Mouse (Mus musculus) forebrain, embryonic 15.5 days (tissue): ENCODE results near the gene Adipor2. TPM values are rescaled to one million over a fixed set of nuclear protein-coding genes. Genes with fewer than 3 reads are reported as not detected.
"Not testable (repeated sequence)": the region's sequence is repeated elsewhere in the genome, so short reads cannot be mapped to it uniquely, and the experiment has no call there.

ENCODE experiments used
- ATAC-seq: fragments of 200-750 bp; cut with Nextera tagmentation; replicated peaks from 2 replicates; pipeline ENCODE4 v1.8.0; 2017; ENCODE audit warnings: mild to moderate bottlenecking, moderate TSS enrichment, moderate library complexity
- H3K27ac ChIP-seq: fragments of 300-500 bp; sonication (generic); replicated peaks from 2 replicates; pipeline ENCODE4 v1.5.1; 2015; ENCODE audit warnings: mild to moderate bottlenecking, inconsistent platforms
- H3K27me3 ChIP-seq: fragments of 300-500 bp; sonication (generic); 2 replicates; pipeline ENCODE4 v1.6.1; 2015; ENCODE audit warnings: inconsistent platforms
- H3K36me3 ChIP-seq: fragments of 300-500 bp; sonication (generic); 2 replicates; pipeline ENCODE4 v1.6.1; 2015; ENCODE audit warnings: mild to moderate bottlenecking, inconsistent platforms
- H3K4me1 ChIP-seq: fragments of 300-500 bp; sonication (generic); 2 replicates; pipeline ENCODE4 v1.6.1; 2015; ENCODE audit warnings: inconsistent platforms
- H3K4me2 ChIP-seq: fragments of 300-500 bp; sonication (generic); replicated peaks from 2 replicates; pipeline ENCODE4 v1.6.1; 2015; ENCODE audit warnings: mild to moderate bottlenecking, inconsistent platforms
- H3K4me3 ChIP-seq: fragments of 300-500 bp; sonication (generic); 2 replicates; pipeline ENCODE4 v1.5.1; 2015; ENCODE audit warnings: mild to moderate bottlenecking, inconsistent platforms
- H3K9ac ChIP-seq: fragments of 300-500 bp; sonication (generic); replicated peaks from 2 replicates; pipeline ENCODE4 v1.6.1; 2015; ENCODE audit warnings: mild to moderate bottlenecking, inconsistent platforms
- H3K9me3 ChIP-seq: fragments of 300-500 bp; sonication (generic); 2 replicates; pipeline ENCODE4 v1.6.1; 2016; ENCODE audit warnings: inconsistent platforms
- WGBS: fragments of 180-500 bp; shearing (Covaris S2); methylation state at CpG from one replicate; pipeline ENCODE4 v1.1.7; 2015; ENCODE audit warnings: mixed read lengths; 5-methylcytosine and 5-hydroxymethylcytosine counted together
- polyA plus RNA-seq: library from polyadenylated mRNA; unstranded; fragments of >200 nt; fragmentation: Nextera tagmentation; extraction: Ambion mirVana; gene quantifications from 2 replicates; pipeline ENCODE4 v1.2.1, GENCODE M21; 2015

Gene Adipor2
- polyA plus RNA-seq, 1 experiment from 2014 or later, result 45.5 TPM

DNA sequence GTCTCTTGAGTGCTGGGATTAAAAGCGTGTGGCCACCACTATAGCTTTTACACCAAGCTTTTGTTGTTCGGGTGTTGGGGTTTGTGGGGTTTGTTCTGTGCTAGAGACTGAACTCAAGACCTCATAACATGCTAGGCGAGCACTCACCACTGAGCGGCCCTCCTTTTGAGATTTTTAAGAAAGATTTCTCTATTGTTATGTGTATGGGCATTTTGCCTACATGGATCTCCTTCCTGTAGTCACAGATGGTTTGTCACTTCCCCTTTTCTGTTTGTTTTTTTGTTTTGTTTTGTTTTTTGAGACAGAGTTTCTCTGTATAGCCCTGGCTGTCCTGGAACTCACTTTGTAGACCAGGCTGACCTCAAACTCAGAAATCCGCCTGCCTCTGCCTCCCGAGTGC lies 57.3 kb downstream of the Adipor2 start:
- WGBS, result 88% methylated on average over 6 of the region's 6 CpGs
- H3K4me3 ChIP-seq, H3K4me1 ChIP-seq, H3K9ac ChIP-seq, ATAC-seq, H3K9me3 ChIP-seq, H3K27me3 ChIP-seq, H3K4me2 ChIP-seq, H3K27ac ChIP-seq: not testable (repeated sequence)
- H3K36me3 ChIP-seq, result peaks cover 68% of the 10 kb centered on the region

- 90% methylated on average over 8 of the region's 8 CpGs for WGBS
- no peak overlapping the region for H3K9ac ChIP-seq
These were observed 59.4 kb downstream of the Adipor2 start for GRCm38 (mm10) chr6:119358020-119358571.

DNA sequence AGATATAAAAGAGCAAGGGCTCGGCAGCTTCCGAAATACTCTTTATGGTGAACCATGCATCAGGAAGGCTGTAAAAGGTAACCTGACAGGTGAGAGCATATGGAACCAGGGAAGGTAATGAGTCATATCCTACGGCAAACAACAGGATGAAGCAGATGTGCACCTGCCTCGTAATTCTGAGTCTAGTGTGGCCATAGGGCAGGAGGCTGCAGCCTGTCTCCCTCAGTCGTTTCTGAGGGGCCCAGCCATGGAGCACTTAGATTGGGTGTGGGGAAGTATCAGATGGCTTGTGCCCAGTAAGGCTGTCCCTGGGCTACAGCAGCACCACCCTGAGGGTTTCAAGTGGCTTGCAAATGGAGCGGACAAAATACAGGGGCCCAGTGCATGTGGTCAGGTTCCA lies 65.0 kb downstream of the Adipor2 start:
- no peak for ATAC-seq
- Histone ChIP-seq H3K9me3 (no peaks in the 10 kb centered on the region), H3K9ac (no peak overlapping the region), H3K27me3 (no peaks in the 10 kb centered on the region), H3K4me2 (no peak overlapping the region), H3K36me3 (peaks cover 36% of the 10 kb centered on the region), H3K4me1 (no peaks in the 10 kb centered on the region), H3K4me3 (no peak overlapping the region), H3K27ac (no peak overlapping the region)
- 94% methylated on average over 6 of the region's 6 CpGs for WGBS

More at GRCm38 (mm10) chr6:119358020-119358571, 59.4 kb downstream of the Adipor2 start:
- H3K4me2 ChIP-seq, result no peak overlapping the region
- no peak for ATAC-seq
- no peak overlapping the region for H3K4me3 ChIP-seq
- H3K9me3 ChIP-seq, result no peaks in the 10 kb centered on the region
- no peaks in the 10 kb centered on the region for H3K27me3 ChIP-seq
- H3K36me3 ChIP-seq, result peaks cover 64% of the 10 kb centered on the region
- no peak overlapping the region for H3K27ac ChIP-seq
- no peaks in the 10 kb centered on the region for H3K4me1 ChIP-seq

DNA sequence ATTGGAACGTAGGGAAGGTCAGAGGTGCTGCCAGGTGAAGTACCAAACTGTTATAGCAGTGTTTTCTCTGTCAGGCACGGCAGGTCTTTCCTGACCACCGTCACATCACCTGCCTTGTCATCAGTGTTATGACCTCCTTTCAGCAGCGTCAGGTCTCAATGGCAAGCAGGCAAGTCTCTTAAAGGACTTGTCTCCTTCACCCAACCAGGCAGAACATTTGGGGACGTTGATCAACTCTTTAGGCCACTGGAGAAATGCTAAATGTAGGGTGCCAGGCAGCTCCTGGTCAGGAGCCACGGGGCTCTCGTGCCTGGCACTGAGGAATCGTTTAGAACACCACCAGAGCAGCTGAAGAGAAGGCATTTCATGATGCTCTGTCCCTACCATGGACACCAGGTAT lies 65.8 kb downstream of the Adipor2 start:
- WGBS, result 82% methylated on average over 8 of the region's 8 CpGs
- H3K4me3 ChIP-seq, result no peak overlapping the region

GRCm38 (mm10) chr6:119350703-119351198 lies 66.8 kb downstream of the Adipor2 start:
- Histone ChIP-seq H3K4me1 (no peaks in the 10 kb centered on the region), H3K9ac (no peak overlapping the region), H3K27me3 (no peaks in the 10 kb centered on the region), H3K36me3 (peaks cover 21% of the 10 kb centered on the region), H3K27ac (no peak overlapping the region), H3K4me3 (no peak overlapping the region), H3K4me2 (no peak overlapping the region), H3K9me3 (no peaks in the 10 kb centered on the region)
- WGBS, result 74% methylated on average over 9 of the region's 9 CpGs
- no peak for ATAC-seq

More for the DNA sequence above, 65.8 kb downstream of the Adipor2 start:
- Histone ChIP-seq H3K36me3 (peaks cover 30% of the 10 kb centered on the region), H3K9ac (no peak overlapping the region), H3K27me3 (no peaks in the 10 kb centered on the region), H3K4me1 (no peaks in the 10 kb centered on the region), H3K4me2 (no peak overlapping the region), H3K27ac (no peak overlapping the region), H3K9me3 (no peaks in the 10 kb centered on the region)
- no peak for ATAC-seq

DNA sequence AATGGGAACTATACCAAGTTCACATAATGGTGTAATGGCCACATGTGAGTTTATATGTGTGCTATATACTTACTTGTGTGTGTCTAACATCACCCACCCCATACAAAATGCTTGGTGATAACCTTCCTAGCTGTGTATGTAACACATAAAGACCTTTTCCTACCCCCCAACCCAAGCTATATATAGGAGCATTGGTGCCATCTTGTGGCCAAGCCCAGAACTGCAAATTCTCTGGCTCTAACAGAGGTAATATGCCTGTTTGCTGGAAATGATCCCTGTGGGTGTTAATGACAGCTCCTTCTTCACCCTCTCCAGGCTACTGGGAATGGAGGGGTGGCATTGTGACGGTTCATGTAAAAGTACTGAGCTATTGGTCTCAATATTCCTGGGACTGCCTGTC lies 69.3 kb downstream of the Adipor2 start:
- H3K36me3 ChIP-seq, result peaks cover 6% of the 10 kb centered on the region; the same call in 1 of the 2 replicates
- H3K9me3 ChIP-seq, result no peaks in the 10 kb centered on the region
- H3K4me3 ChIP-seq, result no peak overlapping the region
- WGBS, result 5% methylated on average over 1 of the region's 1 CpGs
- no peaks in the 10 kb centered on the region for H3K4me1 ChIP-seq
- H3K9ac ChIP-seq, result no peak overlapping the region
- H3K4me2 ChIP-seq, result no peak overlapping the region
- peak; percentile 53; the same call in 1 of the 2 replicates for ATAC-seq
- H3K27me3 ChIP-seq, result no peaks in the 10 kb centered on the region
- H3K27ac ChIP-seq, result no peak overlapping the region

DNA sequence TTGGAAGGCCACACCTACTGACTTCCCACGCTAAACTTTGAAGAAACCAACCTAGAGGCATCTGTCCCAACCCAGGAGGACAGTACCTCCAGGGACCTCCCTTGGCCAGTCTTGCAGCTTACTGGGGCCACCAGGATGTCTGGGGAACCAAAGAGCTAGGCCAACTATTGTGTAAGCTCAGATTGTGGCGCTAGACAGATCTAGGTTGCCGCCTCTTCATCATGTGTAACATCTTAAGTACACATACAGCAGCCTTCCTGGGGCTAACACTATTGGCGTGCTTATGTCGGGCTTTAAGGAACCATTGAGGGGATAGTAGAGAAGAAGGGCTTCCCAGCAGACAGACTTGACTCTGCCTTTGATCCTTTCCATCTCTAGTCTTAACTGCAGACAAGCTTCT lies 69.7 kb downstream of the Adipor2 start:
- Histone ChIP-seq H3K9me3 (no peaks in the 10 kb centered on the region), H3K27me3 (no peaks in the 10 kb centered on the region), H3K27ac (no peak overlapping the region), H3K4me3 (no peak overlapping the region), H3K9ac (no peak overlapping the region), H3K36me3 (peaks cover 4% of the 10 kb centered on the region; the same call in 1 of the 2 replicates), H3K4me2 (no peak overlapping the region), H3K4me1 (no peaks in the 10 kb centered on the region)
- 71% methylated on average over 5 of the region's 5 CpGs for WGBS
- 0 out of 2 replicates have a peak, but pooled peaks have one; percentile 26 for ATAC-seq

- Histone ChIP-seq H3K4me1 (no peaks in the 10 kb centered on the region), H3K9ac (no peak overlapping the region), H3K27ac (no peak overlapping the region), H3K9me3 (no peaks in the 10 kb centered on the region), H3K36me3 (no peaks in the 10 kb centered on the region), H3K27me3 (no peaks in the 10 kb centered on the region), H3K4me3 (no peak overlapping the region), H3K4me2 (no peak overlapping the region)
- ATAC-seq, result no peak
- WGBS, result 71% methylated on average over 10 of the region's 10 CpGs
These were observed 71.2 kb downstream of the Adipor2 start for GRCm38 (mm10) chr6:119346257-119346656.

DNA sequence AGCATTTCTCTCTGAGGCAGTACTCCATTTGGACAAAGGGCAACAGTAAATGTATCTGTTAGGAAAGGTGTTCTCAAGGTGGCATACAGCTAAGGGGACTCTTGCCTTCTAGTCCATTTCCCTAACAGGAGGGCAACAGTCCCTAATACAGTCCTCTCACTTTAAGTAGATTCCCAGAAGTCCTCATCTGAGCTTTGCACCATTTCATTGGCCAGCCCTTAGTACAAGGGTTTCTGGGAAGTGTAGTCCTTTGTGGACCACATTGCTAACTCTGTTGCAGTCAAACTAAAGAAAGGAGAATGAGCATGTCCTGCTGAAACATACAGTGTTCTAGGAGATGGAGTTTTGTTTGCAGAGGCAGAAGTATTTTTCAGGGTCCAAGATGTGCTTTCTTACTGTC lies 76.1 kb downstream of the Adipor2 start:
- Histone ChIP-seq H3K27ac (no peak overlapping the region), H3K4me2 (no peak overlapping the region)
- ATAC-seq, result peak; percentile 95

DNA sequence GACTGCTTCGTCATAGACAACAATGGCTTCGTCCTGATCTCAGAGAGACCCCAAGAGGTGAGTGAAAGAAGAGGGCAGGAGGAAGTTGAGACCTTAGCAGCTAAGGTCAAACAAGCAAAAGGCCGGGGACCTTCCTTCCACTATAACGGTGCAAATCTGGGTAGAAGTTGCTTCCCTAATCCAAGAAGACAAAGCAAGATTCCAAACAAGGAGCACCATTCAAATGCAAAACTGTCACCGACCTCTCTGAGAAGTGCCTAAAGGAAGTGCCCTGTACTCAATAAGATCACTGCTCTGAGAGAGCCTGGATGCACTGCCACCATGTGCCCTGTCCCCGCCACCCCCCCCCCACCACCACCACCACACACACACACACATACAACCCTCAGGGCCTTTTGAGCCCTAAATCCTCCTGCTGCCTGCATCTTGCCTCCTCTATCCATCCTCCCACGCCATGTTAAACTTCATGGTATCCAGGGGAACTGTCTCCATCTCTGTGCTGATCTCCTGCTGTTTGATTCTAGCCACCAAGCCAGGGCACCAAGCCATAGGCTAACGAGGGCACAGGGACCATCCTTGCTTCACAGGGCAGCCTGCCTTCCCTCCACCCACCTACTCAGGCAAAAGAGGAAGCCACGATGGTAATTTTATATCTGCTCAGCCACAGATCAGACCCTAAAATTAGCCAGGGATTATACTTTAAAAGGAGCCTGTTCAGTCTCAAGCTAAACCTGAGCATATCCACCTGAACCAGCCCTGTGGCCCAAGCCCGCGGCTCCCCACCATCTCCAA lies 79.2 kb downstream of the Adipor2 start:
- Histone ChIP-seq H3K36me3 (no peaks in the 10 kb centered on the region), H3K4me1 (no peaks in the 10 kb centered on the region), H3K27me3 (no peaks in the 10 kb centered on the region), H3K9me3 (no peaks in the 10 kb centered on the region), H3K4me2 (no peak overlapping the region), H3K9ac (no peak overlapping the region), H3K4me3 (no peak overlapping the region), H3K27ac (no peak overlapping the region)
- no peak for ATAC-seq
- 29% methylated on average over 10 of the region's 11 CpGs for WGBS

More for the DNA sequence above, 76.1 kb downstream of the Adipor2 start:
- Histone ChIP-seq H3K4me3 (no peak overlapping the region), H3K4me1 (no peaks in the 10 kb centered on the region), H3K36me3 (no peaks in the 10 kb centered on the region), H3K9ac (no peak overlapping the region), H3K9me3 (no peaks in the 10 kb centered on the region), H3K27me3 (no peaks in the 10 kb centered on the region)

GRCm38 (mm10) chr6:119337287-119337686 lies 80.2 kb downstream of the Adipor2 start:
- 74% methylated on average over 3 of the region's 3 CpGs for WGBS
- no peaks in the 10 kb centered on the region for H3K27me3 ChIP-seq

DNA sequence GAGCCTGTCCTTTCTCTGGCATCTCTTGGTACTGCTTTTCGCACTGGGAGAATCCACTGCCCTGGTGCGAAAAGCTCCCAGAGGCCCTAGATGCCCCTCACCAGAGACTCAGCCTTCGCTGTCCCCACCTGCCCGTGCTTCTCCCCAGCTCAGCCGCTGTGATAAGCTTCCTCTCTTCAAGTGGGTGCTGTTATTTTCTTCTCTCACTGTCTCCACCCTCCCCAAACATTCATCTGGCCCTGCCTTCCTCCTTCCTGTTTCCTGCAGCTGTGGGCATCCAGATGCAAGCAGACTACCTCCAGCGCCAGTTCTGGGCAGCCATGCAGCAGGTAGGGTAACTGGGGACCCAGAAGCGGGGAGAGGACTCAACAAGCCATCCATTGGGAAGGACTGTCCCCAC lies 81.4 kb downstream of the Adipor2 start:
- Histone ChIP-seq H3K27ac (no peak overlapping the region), H3K4me1 (peaks cover 1% of the 10 kb centered on the region; the same call in 1 of the 2 replicates), H3K27me3 (peaks cover 9% of the 10 kb centered on the region; the same call in 1 of the 2 replicates), H3K9ac (no peak overlapping the region), H3K36me3 (no peaks in the 10 kb centered on the region), H3K4me3 (no peak overlapping the region), H3K9me3 (no peaks in the 10 kb centered on the region), H3K4me2 (no peak overlapping the region)
- no peak for ATAC-seq
- 83% methylated on average over 7 of the region's 7 CpGs for WGBS

More at GRCm38 (mm10) chr6:119337287-119337686, 80.2 kb downstream of the Adipor2 start:
- Histone ChIP-seq H3K9ac (no peak overlapping the region), H3K27ac (no peak overlapping the region), H3K4me3 (no peak overlapping the region), H3K4me1 (no peaks in the 10 kb centered on the region), H3K36me3 (no peaks in the 10 kb centered on the region), H3K4me2 (no peak overlapping the region), H3K9me3 (no peaks in the 10 kb centered on the region)
- ATAC-seq, result no peak
